Mouse (Mus musculus): ENCODE measurements around the gene Adgrv1.
A peak's percentile ranks its signal among the peaks of the same experiment; 100 is the strongest.
"Not testable (repeated sequence)": the region's sequence is repeated elsewhere in the genome, so short reads cannot be mapped to it uniquely, and the experiment has no call there.

Adgrv1 gene

GRCm38 (mm10) chr13:81632720-81633415, at the start of gene Adgrv1:
Adgrv1 (minus strand) TSS chr13:81633154.
- DNase-seq (ENCODE audit: low spot score) = no peak

DNA sequence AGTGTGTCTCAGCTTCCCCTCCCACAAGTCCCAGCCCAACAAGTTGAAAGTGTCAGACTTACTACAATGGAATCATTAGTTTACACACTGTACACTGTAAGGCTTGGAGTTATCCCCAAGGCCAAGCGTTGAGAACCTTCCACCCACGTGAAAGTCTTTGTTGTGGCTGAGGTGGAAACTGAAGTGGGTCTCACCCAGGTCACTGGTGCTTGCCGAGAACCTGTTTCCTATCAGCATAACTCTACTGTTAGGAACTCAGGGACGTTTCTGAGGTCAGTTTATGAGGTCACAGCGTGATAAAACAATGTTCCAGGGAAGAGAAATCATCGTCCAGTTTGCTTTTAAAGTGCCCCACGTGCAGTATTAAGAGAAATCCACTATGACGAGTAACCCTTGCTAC, 42.4 kb upstream of the Adgrv1 start:
- DNase-seq (ENCODE audit: low spot score) = no peak

DNA sequence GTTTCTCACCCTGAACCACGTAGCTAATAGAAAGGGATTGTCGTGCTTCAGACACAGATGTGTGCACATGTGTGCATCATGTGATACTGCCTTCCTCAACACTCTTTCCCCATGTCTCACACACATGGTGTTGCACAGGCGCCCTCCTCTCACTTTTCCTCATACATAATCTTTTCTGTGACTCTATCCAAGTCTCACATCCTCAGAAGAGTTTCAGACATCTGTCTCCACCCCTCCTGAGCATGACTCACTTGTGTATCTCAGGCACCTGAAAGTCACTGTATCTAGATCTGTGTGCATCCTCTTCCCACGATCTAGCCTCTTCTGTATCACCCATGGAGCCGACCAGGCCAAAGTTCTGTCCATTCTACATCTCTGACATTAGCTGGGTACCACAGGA, 34.8 kb upstream of the Adgrv1 start:
- DNase-seq (ENCODE audit: low spot score) = no peak

DNA sequence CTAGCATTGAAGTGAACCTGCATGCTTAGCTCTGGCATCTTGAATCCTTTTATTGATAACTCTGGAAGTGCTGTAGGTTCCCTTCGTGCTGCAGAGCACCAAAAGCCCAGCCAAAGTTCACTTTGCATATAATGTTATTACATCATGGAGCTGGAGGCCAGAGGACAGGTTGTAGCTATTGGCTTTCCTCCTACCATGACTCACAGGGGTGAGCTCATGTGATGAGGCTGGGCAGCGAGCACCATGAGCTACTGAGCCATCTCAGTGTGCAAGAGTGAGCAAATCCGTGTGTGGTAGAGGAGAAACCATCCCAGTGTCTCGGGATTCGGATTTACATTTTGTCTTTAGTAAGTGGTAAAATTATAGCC, 31.4 kb upstream of the Adgrv1 start:
- no peak for DNase-seq (ENCODE audit: low spot score)

DNA sequence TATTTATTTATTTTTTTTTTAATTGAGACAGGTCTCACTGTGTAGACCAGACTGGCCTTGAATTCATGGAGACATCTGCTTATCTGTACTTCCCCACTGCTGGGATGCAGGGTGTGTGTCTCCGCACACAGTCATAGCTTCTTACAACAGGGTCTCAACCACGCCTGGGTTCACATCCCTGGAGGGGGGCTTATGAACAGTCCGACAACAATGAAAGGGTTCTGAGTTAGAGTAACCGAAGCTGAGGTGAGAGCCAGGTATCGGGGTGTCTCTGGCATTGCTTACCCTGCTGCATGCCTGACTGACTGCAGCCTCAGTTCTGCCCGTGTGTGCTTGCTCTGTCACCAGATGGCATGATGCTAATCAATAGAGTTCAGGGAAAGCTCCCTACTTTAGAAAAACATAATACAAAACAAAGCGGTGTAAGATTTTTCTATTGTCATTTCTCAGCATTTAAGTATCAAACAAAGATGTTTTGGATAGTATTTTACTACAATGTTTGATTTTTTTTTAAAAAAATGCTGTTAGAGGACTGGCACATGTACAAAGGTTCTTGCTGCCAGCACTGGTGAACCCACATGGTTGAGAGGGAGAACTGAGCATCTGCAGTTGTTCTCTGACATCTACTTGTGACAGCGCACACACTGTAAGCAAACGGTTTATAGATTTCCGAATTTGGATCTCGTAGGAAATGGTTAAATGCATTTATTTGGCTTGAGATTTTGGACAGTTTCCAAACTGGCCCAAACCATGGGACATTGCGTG, 30.8 kb upstream of the Adgrv1 start:
- DNase-seq (ENCODE audit: low spot score) = no peak

GRCm38 (mm10) chr13:81658053-81658752, 25.2 kb upstream of the Adgrv1 start:
- no peak for DNase-seq (ENCODE audit: low spot score)

- peak; percentile 86 for DNase-seq (ENCODE audit: low spot score)
These were observed 24.5 kb upstream of the Adgrv1 start, which contains the start of gene Lysmd3 for GRCm38 (mm10) chr13:81657351-81658052. Lysmd3 (plus strand) TSS chr13:81657663.

GRCm38 (mm10) chr13:81657008-81657350, 24.0 kb upstream of the Adgrv1 start:
- no peak for DNase-seq (ENCODE audit: low spot score)

- DNase-seq (ENCODE audit: low spot score) = no peak
These were observed 23.3 kb upstream of the Adgrv1 start for GRCm38 (mm10) chr13:81656091-81656850.

DNA sequence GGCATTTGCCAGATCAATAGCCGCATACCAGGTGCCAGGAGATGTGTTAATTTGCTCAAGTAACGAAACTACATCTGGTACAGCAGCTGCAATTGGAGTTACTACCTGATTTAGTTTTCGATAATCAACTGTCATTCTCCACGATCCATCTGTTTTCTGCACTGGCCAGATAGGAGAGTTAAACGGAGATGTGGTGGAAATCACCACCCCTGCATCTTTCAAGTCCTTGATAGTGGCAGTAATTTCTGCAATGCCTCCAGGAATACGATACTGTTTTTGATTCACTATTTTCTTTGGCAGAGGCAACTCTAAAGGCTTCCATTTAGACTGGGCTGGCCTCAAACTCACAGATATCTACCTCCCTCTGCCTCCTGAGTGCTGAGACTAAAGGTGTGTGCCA, 17.4 kb upstream of the Adgrv1 start:
- DNase-seq (ENCODE audit: low spot score) = peak; percentile 34

DNA sequence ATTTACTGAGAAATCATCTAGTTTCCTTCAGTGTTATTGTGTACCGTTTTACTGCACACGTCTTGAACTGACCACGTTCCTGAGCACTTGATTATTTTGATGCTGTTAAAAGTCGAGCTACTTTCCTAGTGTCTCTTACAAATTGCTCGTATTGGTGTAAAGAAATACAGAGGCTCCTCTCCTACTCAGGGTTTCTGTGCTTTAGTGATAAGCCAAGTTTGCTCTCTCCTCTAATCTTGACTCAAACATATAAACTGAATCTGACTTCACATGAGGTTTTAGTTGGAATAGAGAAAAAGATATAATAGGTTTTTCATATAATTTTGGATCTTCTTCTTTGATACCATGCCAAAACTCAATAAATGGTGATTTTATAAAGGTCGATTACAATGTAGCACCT, 13.4 kb upstream of the Adgrv1 start:
- peak; percentile 56 for DNase-seq (ENCODE audit: low spot score)

DNA sequence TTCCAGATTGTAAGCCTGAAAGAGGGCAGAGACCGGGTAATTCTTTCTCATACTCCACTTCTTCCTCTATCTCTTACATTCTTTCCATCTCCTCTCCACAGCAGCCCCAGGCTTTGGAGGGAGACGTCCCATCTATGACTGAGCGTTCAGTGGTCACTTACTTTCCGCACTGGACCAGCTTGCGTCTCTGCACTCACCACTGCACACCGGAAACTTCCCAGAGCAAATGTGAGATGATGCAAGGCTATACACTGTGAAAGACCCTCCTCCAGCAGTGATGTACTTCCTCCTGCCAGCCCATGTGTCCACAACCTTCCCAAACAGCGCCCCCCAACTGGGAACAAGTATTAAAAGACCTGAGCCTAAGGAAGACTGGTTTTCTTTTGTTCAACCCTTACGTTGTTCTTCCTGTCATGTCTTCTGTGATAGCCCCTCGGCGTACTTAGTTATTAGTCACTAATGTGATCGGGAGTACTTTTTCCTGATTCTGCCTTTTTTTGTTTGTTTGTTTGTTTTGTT, 11.2 kb upstream of the Adgrv1 start:
- no peak for DNase-seq (ENCODE audit: low spot score)

DNA sequence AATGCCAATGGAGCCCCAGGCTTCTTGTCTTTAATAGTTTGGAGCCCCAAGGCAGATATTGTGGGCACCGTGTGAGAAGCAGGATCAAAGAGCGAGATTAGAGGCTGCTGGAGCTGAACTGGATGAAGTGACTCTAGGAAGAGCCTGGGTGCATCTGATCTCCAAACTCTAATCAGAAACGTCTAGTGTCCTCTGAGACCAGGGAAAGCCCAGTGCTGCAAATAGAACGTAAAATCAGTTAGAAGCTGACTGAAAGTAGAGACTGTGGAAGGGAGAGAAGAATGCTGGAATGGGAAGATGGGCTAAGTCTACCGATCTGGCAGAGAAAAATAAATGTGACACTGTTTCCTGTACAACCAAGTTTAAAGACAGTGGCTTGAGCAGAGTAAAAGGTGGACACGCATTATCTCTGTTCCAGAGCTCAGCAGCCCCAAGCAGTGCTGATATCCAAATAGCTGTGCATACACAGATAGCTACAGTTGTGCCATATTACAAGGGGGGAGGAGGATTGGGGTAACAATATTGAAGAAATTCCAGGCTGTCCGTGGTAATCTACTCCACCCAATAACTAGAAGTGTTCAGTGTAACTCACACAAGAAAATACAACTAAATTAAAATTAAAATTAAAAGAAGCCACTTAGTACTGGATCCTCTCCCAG, 9.7 kb upstream of the Adgrv1 start:
- peak; percentile 78 for DNase-seq (ENCODE audit: low spot score)

DNA sequence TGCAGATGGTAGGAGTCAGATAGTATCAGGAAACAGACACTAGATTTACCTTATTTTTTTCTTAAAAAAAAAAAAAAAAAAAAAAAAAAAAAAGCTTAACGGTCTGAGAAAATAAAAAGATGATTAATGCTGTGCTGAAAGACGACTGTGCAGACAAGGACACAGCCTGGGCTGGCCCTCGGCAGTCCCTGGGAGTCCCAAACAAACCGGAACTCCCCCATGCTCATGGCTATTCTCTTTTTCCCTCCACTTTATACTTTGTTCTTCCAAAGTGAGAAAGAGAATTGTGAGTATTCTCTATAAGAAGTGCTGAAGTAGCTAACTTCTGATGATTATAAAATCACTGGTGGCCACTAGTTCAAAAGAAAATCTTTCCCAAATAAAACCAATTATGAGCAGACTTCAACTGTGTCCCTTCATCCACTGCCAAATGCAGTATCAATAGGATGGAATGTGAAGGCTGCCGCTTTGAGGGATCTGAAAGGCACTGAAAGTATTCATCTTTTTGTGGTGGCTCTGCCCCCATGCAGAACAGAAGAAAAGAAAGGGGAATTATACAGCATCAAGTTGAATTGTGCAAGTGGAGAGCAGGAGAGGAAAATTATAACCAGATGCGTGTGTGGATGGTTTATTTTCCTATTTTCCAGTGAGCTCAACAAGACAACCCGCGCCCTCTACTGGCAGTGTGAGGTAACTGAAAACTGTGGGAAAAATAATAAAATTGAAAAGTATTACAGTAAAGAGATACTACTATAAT, 8.5 kb upstream of the Adgrv1 start:
- peak; percentile 71 for DNase-seq (ENCODE audit: low spot score)

DNA sequence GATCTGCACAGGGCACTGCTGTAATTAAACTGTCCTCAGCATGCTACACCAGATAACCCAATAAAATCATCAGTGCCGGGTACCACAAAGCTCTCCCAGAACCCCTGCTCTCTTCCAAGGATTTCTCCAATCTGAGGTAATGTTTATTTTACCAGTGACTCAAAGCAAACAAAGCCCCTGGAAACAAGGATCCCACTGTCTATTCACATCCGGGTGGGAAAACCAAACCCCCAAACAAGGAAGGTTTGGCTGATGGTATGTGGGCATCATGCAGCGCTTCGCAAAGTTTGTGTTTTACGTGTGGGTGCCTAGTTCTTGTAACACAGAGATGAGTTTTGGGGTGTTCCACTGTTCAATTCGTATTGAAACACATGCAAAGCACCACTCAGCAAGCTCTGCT, 7.9 kb upstream of the Adgrv1 start:
- DNase-seq (ENCODE audit: low spot score) = no peak

GRCm38 (mm10) chr13:81639624-81640023, 6.7 kb upstream of the Adgrv1 start:
- DNase-seq (ENCODE audit: low spot score) = no peak

GRCm38 (mm10) chr13:81630566-81630965, 2.4 kb downstream of the Adgrv1 start:
- no peak for DNase-seq (ENCODE audit: low spot score)

DNA sequence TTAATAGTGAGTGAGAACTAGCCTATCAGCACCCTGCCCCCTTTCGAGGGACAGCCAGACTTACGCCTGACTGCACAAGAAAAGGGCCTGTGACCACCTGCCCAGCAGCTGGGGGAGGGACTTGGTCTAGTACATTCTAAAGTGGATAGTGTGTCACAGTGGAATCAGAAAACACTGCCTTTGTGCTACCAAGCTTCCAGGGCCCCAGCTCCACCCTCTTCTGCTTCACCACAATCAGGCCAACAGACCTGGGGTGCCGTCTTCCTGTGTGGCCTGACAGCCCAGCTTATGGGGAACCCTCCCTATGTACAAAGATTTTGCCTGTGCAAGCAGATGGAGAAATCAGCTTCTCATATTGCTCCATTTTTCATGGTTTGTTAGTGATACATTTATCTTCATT, 3.6 kb downstream of the Adgrv1 start:
- no peak for DNase-seq (ENCODE audit: low spot score)

GRCm38 (mm10) chr13:81628631-81629190, 4.2 kb downstream of the Adgrv1 start:
- DNase-seq (ENCODE audit: low spot score) = no peak

GRCm38 (mm10) chr13:81627861-81628260, 5.1 kb downstream of the Adgrv1 start:
- DNase-seq (ENCODE audit: low spot score) = not testable (repeated sequence)
